Mouse (Mus musculus): Measurements from ENCODE around the gene Rsph3b. TPM values are rescaled to one million over a fixed set of nuclear protein-coding genes. Genes with fewer than 3 reads are reported as not detected.
"Not testable (repeated sequence)": the region's sequence is repeated elsewhere in the genome, so short reads cannot be mapped to it uniquely, and the experiment has no call there.

The Rsph3b gene
- polyA plus RNA-seq, 1 experiment from 2014 or later = 35.7 TPM

- H3K9ac ChIP-seq (ENCODE audit: low read depth, low read length); H3K27me3 ChIP-seq (replicated peaks; ENCODE audit: control insufficient read depth, insufficient read depth, low read length); H3K4me1 ChIP-seq (replicated peaks; ENCODE audit: control insufficient read depth, insufficient read depth, low read length); ATAC-seq; H3K36me3 ChIP-seq (ENCODE audit: control insufficient read depth, insufficient read depth); H3K4me3 ChIP-seq (ENCODE audit: low read depth, low read length); H3K9me3 ChIP-seq (ENCODE audit: control insufficient read depth); H3K4me2 ChIP-seq (replicated peaks; ENCODE audit: low read depth); H3K27ac ChIP-seq (ENCODE audit: low read depth, low read length): not testable (repeated sequence)
- WGBS = 100% methylated on average over 3 of the region's 3 CpGs
Observed at GRCm38 (mm10) chr17:6919388-6919787, 29.1 kb downstream of the Rsph3b start.

- not testable (repeated sequence) for H3K36me3 ChIP-seq (ENCODE audit: control insufficient read depth, insufficient read depth); ATAC-seq; H3K27ac ChIP-seq (ENCODE audit: low read depth, low read length); H3K9ac ChIP-seq (ENCODE audit: low read depth, low read length); H3K4me3 ChIP-seq (ENCODE audit: low read depth, low read length); H3K27me3 ChIP-seq (replicated peaks; ENCODE audit: control insufficient read depth, insufficient read depth, low read length); H3K4me2 ChIP-seq (replicated peaks; ENCODE audit: low read depth); H3K4me1 ChIP-seq (replicated peaks; ENCODE audit: control insufficient read depth, insufficient read depth, low read length); H3K9me3 ChIP-seq (ENCODE audit: control insufficient read depth)
- WGBS = 73% methylated on average over 2 of the region's 4 CpGs
Observed at GRCm38 (mm10) chr17:6915282-6915681, 33.2 kb downstream of the Rsph3b start.

- H3K36me3 ChIP-seq (ENCODE audit: control insufficient read depth, insufficient read depth); H3K4me3 ChIP-seq (ENCODE audit: low read depth, low read length); H3K9ac ChIP-seq (ENCODE audit: low read depth, low read length); H3K9me3 ChIP-seq (ENCODE audit: control insufficient read depth); H3K4me2 ChIP-seq (replicated peaks; ENCODE audit: low read depth); H3K27me3 ChIP-seq (replicated peaks; ENCODE audit: control insufficient read depth, insufficient read depth, low read length); H3K4me1 ChIP-seq (replicated peaks; ENCODE audit: control insufficient read depth, insufficient read depth, low read length); H3K27ac ChIP-seq (ENCODE audit: low read depth, low read length): not testable (repeated sequence)
- 14% methylated on average over 1 of the region's 6 CpGs for WGBS
- peak; percentile 94 for ATAC-seq
Observed at GRCm38 (mm10) chr17:6914066-6914465, 34.4 kb downstream of the Rsph3b start.

GRCm38 (mm10) chr17:6900361-6900760 is 48.1 kb downstream of the Rsph3b start:
- not testable (repeated sequence) for H3K36me3 ChIP-seq (ENCODE audit: control insufficient read depth, insufficient read depth); H3K27ac ChIP-seq (ENCODE audit: low read depth, low read length); H3K27me3 ChIP-seq (replicated peaks; ENCODE audit: control insufficient read depth, insufficient read depth, low read length); H3K4me1 ChIP-seq (replicated peaks; ENCODE audit: control insufficient read depth, insufficient read depth, low read length); H3K4me3 ChIP-seq (ENCODE audit: low read depth, low read length); H3K4me2 ChIP-seq (replicated peaks; ENCODE audit: low read depth); ATAC-seq; H3K9me3 ChIP-seq (ENCODE audit: control insufficient read depth); H3K9ac ChIP-seq (ENCODE audit: low read depth, low read length)
- TF ChIP-seq CTCF (IDR thresholded peaks at IDR 0.05; ENCODE audit: low read depth) = 0 out of 2 replicates have a peak, but pooled peaks have one; percentile 9
- WGBS = 69% methylated on average over 1 of the region's 2 CpGs

GRCm38 (mm10) chr17:6897996-6898562 is 50.4 kb downstream of the Rsph3b start:
- H3K4me1 ChIP-seq (replicated peaks; ENCODE audit: control insufficient read depth, insufficient read depth, low read length); ATAC-seq; H3K9me3 ChIP-seq (ENCODE audit: control insufficient read depth); H3K36me3 ChIP-seq (ENCODE audit: control insufficient read depth, insufficient read depth); H3K9ac ChIP-seq (ENCODE audit: low read depth, low read length); H3K4me2 ChIP-seq (replicated peaks; ENCODE audit: low read depth); H3K4me3 ChIP-seq (ENCODE audit: low read depth, low read length); H3K27ac ChIP-seq (ENCODE audit: low read depth, low read length); H3K27me3 ChIP-seq (replicated peaks; ENCODE audit: control insufficient read depth, insufficient read depth, low read length): not testable (repeated sequence)
- 54% methylated on average over 7 of the region's 7 CpGs for WGBS

- Histone ChIP-seq H3K4me1 (replicated peaks; ENCODE audit: control insufficient read depth, insufficient read depth, low read length) (no peaks in the 10 kb centered on the region), H3K27me3 (replicated peaks; ENCODE audit: control insufficient read depth, insufficient read depth, low read length) (no peaks in the 10 kb centered on the region), H3K4me2 (replicated peaks; ENCODE audit: low read depth) (no peak overlapping the region), H3K36me3 (ENCODE audit: control insufficient read depth, insufficient read depth) (no peaks in the 10 kb centered on the region), H3K4me3 (ENCODE audit: low read depth, low read length) (no peak overlapping the region), H3K9ac (ENCODE audit: low read depth, low read length) (no peak overlapping the region), H3K27ac (ENCODE audit: low read depth, low read length) (no peak overlapping the region), H3K9me3 (ENCODE audit: control insufficient read depth) (no peaks in the 10 kb centered on the region)
- 84% methylated on average over 4 of the region's 4 CpGs for WGBS
- no peak for ATAC-seq
- 0 out of 2 replicates have a peak, but pooled peaks have one; percentile 31 for TF ChIP-seq CTCF (IDR thresholded peaks at IDR 0.05; ENCODE audit: low read depth)
Observed at GRCm38 (mm10) chr17:6896756-6897155, 51.7 kb downstream of the Rsph3b start.

- Histone ChIP-seq H3K4me2 (replicated peaks; ENCODE audit: low read depth) (no peak overlapping the region), H3K4me1 (replicated peaks; ENCODE audit: control insufficient read depth, insufficient read depth, low read length) (no peaks in the 10 kb centered on the region), H3K9me3 (ENCODE audit: control insufficient read depth) (no peaks in the 10 kb centered on the region), H3K4me3 (ENCODE audit: low read depth, low read length) (no peak overlapping the region), H3K27me3 (replicated peaks; ENCODE audit: control insufficient read depth, insufficient read depth, low read length) (no peaks in the 10 kb centered on the region), H3K27ac (ENCODE audit: low read depth, low read length) (no peak overlapping the region), H3K9ac (ENCODE audit: low read depth, low read length) (no peak overlapping the region), H3K36me3 (ENCODE audit: control insufficient read depth, insufficient read depth) (no peaks in the 10 kb centered on the region)
- WGBS = 77% methylated on average over 10 of the region's 10 CpGs
- ATAC-seq = no peak
- no peak for TF ChIP-seq CTCF (IDR thresholded peaks at IDR 0.05; ENCODE audit: low read depth)
Observed at GRCm38 (mm10) chr17:6893332-6893731, 55.1 kb downstream of the Rsph3b start.

Measured in intestine, postnatal 0 days (tissue).